Mouse (Mus musculus) lung, postnatal 4 days (tissue): ENCODE measurements around the gene Rplp1.

ENCODE experiments used
- DNase-seq, 2 experiments: peaks; one replicate each; pipeline ENCODE4 v3.0.0; 2021

Gene Rplp1

GRCm38 (mm10) chr9:61911300-61912128, 2.8 kb downstream of the Rplp1 start:
- DNase-seq, result no peak

- DNase-seq, result peak; percentile 49 to 51
Observed at GRCm38 (mm10) chr9:61910526-61911256, 3.7 kb downstream of the Rplp1 start.

GRCm38 (mm10) chr9:61909633-61910032, 4.7 kb downstream of the Rplp1 start:
- DNase-seq, result no peak

GRCm38 (mm10) chr9:61908832-61909407, 5.4 kb downstream of the Rplp1 start:
- DNase-seq, result no peak

GRCm38 (mm10) chr9:61908341-61908740, 6.0 kb downstream of the Rplp1 start:
- DNase-seq, result no peak

- no peak for DNase-seq
Observed at GRCm38 (mm10) chr9:61907621-61908295, 6.6 kb downstream of the Rplp1 start.

GRCm38 (mm10) chr9:61906912-61907311, 7.4 kb downstream of the Rplp1 start:
- DNase-seq, result peak; percentile 49 to 67

- DNase-seq, result no peak
Observed at GRCm38 (mm10) chr9:61905576-61905975, 8.8 kb downstream of the Rplp1 start.

- DNase-seq, result peak in 1 of 2 experiments; percentile 41
Observed at GRCm38 (mm10) chr9:61904201-61904600, 10.1 kb downstream of the Rplp1 start.

- DNase-seq, result peak; percentile 28 to 53
Observed at GRCm38 (mm10) chr9:61902445-61902844, 11.9 kb downstream of the Rplp1 start.

GRCm38 (mm10) chr9:61901574-61901973, 12.8 kb downstream of the Rplp1 start:
- DNase-seq, result no peak

- DNase-seq, result peak; percentile 68 to 86
Observed at GRCm38 (mm10) chr9:61899804-61900203, 14.5 kb downstream of the Rplp1 start.

GRCm38 (mm10) chr9:61898401-61898800, 15.9 kb downstream of the Rplp1 start:
- peak; percentile 78 to 85 for DNase-seq

- DNase-seq, result peak in 1 of 2 experiments; percentile 38
Observed at GRCm38 (mm10) chr9:61895014-61895413, 19.3 kb downstream of the Rplp1 start.

- no peak for DNase-seq
Observed at GRCm38 (mm10) chr9:61889855-61890254, 24.5 kb downstream of the Rplp1 start.

GRCm38 (mm10) chr9:61887661-61888379, 26.5 kb downstream of the Rplp1 start:
- DNase-seq, result no peak

GRCm38 (mm10) chr9:61885964-61886363, 28.4 kb downstream of the Rplp1 start:
- no peak for DNase-seq

- DNase-seq, result no peak
Observed at GRCm38 (mm10) chr9:61884936-61885335, 29.4 kb downstream of the Rplp1 start.

GRCm38 (mm10) chr9:61884375-61884774, 30.0 kb downstream of the Rplp1 start:
- no peak for DNase-seq

- DNase-seq, result no peak
Observed at GRCm38 (mm10) chr9:61882179-61882578, 32.2 kb downstream of the Rplp1 start.

- peak; percentile 67 to 79 for DNase-seq
Observed at GRCm38 (mm10) chr9:61878889-61879288, 35.5 kb downstream of the Rplp1 start.
